Mouse (Mus musculus): ENCODE results near the gene Banf1. TPM values are rescaled to one million over a fixed set of nuclear protein-coding genes. Genes with fewer than 3 reads are reported as not detected.

The Banf1 gene
- polyA plus RNA-seq, 3 experiments from 2014 or later = 233 to 353 (median 259) TPM

Other genes starting within 250 kb of the Banf1 start
- 1 to 10 TPM; 4.4 to 5.0 (median 4.7) TPM for gene Klc2, start 248.6 kb downstream of the Banf1 start, polyA plus RNA-seq (2017; shearing (Covaris generic))
- gene Pacs1, start 94.0 kb downstream of the Banf1 start, polyA plus RNA-seq (2017; shearing (Covaris generic)) = 10 to 100 TPM; 11.8 to 19.8 (median 19.2) TPM
- 100 to 1,000 TPM; 316 to 410 (median 348) TPM for gene Sf3b2, start 71.7 kb downstream of the Banf1 start, polyA plus RNA-seq (2017; shearing (Covaris generic))
- gene Gal3st3, start 68.8 kb downstream of the Banf1 start, polyA plus RNA-seq (2017; shearing (Covaris generic)) = under 1 TPM in 1 of 3 experiments, not detected in 2; 0.15 TPM
- gene Catsper1, start 31.4 kb downstream of the Banf1 start, polyA plus RNA-seq (2017; shearing (Covaris generic)) = not detected
- gene Cst6, start 17.6 kb downstream of the Banf1 start, polyA plus RNA-seq (2017; shearing (Covaris generic)) = 10 to 100 TPM in 1 of 3 experiments, 1 to 10 TPM in 2; 3.1 to 11.4 (median 5.6) TPM
- gene Eif1ad, start 427 bp downstream of the Banf1 start, polyA plus RNA-seq (2017; shearing (Covaris generic)) = 10 to 100 TPM; 45.7 to 58.4 (median 53.4) TPM
- 10 to 100 TPM; 20.3 to 38.4 (median 27.8) TPM for gene Sart1, start 21.5 kb upstream of the Banf1 start, polyA plus RNA-seq (2017; shearing (Covaris generic))
- gene Tsga10ip, start 35.4 kb upstream of the Banf1 start, polyA plus RNA-seq (2017; shearing (Covaris generic)) = not detected
- gene Drap1, start 57.8 kb upstream of the Banf1 start, polyA plus RNA-seq (2017; shearing (Covaris generic)) = 10 to 100 TPM; 43.1 to 54.2 (median 47.1) TPM
- 10 to 100 TPM; 14.5 to 28.0 (median 21.2) TPM for gene AI837181, start 58.0 kb upstream of the Banf1 start, polyA plus RNA-seq (2017; shearing (Covaris generic))
- not detected for gene Fosl1, start 80.4 kb upstream of the Banf1 start, polyA plus RNA-seq (2017; shearing (Covaris generic))
- gene Ccdc85b, start 90.7 kb upstream of the Banf1 start, polyA plus RNA-seq (2017; shearing (Covaris generic)) = under 1 TPM; 0.47 to 0.74 (median 0.65) TPM
- gene Fibp, start 93.4 kb upstream of the Banf1 start, polyA plus RNA-seq (2017; shearing (Covaris generic)) = 100 to 1,000 TPM in 2 of 3 experiments, 10 to 100 TPM in 1; 64.2 to 112 (median 105) TPM
- gene Ctsw, start 101.3 kb upstream of the Banf1 start, polyA plus RNA-seq (2017; shearing (Covaris generic)) = 100 to 1,000 TPM; 168 to 249 (median 216) TPM
- 1 to 10 TPM; 2.9 to 4.3 (median 3.8) TPM for gene Efemp2, start 106.8 kb upstream of the Banf1 start, polyA plus RNA-seq (2017; shearing (Covaris generic))
- 10 to 100 TPM; 34.4 to 61.6 (median 36.6) TPM for gene Mus81, start 121.2 kb upstream of the Banf1 start, polyA plus RNA-seq (2017; shearing (Covaris generic))
- 1,000 to 10,000 TPM; 1,933 to 3,699 (median 2,060) TPM for gene Cfl1, start 123.3 kb upstream of the Banf1 start, polyA plus RNA-seq (2017; shearing (Covaris generic))
- under 1 TPM; 0.44 to 0.82 (median 0.70) TPM for gene 1700020D05Rik, start 136.6 kb upstream of the Banf1 start, polyA plus RNA-seq (2017; shearing (Covaris generic))
- 10 to 100 TPM; 11.7 to 26.7 (median 20.0) TPM for gene Snx32, start 143.4 kb upstream of the Banf1 start, polyA plus RNA-seq (2017; shearing (Covaris generic))
- gene Ovol1, start 193.5 kb upstream of the Banf1 start, polyA plus RNA-seq (2017; shearing (Covaris generic)) = not detected
- gene Ap5b1, start 200.9 kb upstream of the Banf1 start, polyA plus RNA-seq (2017; shearing (Covaris generic)) = 1 to 10 TPM; 5.8 to 7.4 (median 6.5) TPM
- gene Rnaseh2c, start 234.7 kb upstream of the Banf1 start, polyA plus RNA-seq (2017; shearing (Covaris generic)) = 100 to 1,000 TPM in 1 of 3 experiments, 10 to 100 TPM in 2; 40.8 to 104 (median 97.1) TPM
- 10 to 100 TPM; 34.5 to 46.1 (median 42.4) TPM for gene Kat5, start 243.1 kb upstream of the Banf1 start, polyA plus RNA-seq (2017; shearing (Covaris generic))

All from inflammation-experienced regulatory T-cells, adult 6 months (primary cell).